Mouse (Mus musculus): ENCODE results near the gene Adcy1. TPM values are rescaled to one million over a fixed set of nuclear protein-coding genes. Genes with fewer than 3 reads are reported as not detected.
A peak's percentile ranks its signal among the peaks of the same experiment; 100 is the strongest.

The Adcy1 gene
- total and polyA plus RNA-seq, 2 experiments from 2014 or later: 14.9 to 182 TPM

- no peak for TF ChIP-seq CTCF (IDR thresholded peaks at IDR 0.05; ENCODE audit: low read depth)
- ATAC-seq (no peak), DNase-seq (ENCODE audit: low spot score) (no peak)
- Histone ChIP-seq H3K4me2 (ENCODE audit: low read depth, low read length) (no peak within 1 kb of the TSS), H3K9ac (replicated peaks; ENCODE audit: low read length) (no peak within 1 kb of the TSS), H3K9me3 (ENCODE audit: low read length) (no peaks in the 10 kb centered on the region), H3K4me1 (ENCODE audit: insufficient read depth, low read length) (no peaks in the 10 kb centered on the region), H3K36me3 (ENCODE audit: insufficient read depth, low read length) (no peaks in the 10 kb centered on the region), H3K27ac (no peak within 1 kb of the TSS), H3K4me3 (ENCODE audit: low read length) (no peak within 1 kb of the TSS), H3K27me3 (ENCODE audit: insufficient read depth, low read length) (no peaks in the 10 kb centered on the region)
- WGBS: 36% methylated on average over 12 of the region's 12 CpGs
Observed at GRCm38 (mm10) chr11:7197491-7197941, 134.2 kb downstream of the Adcy1 start, which contains the start of gene Igfbp1. Igfbp1 (plus strand) TSS chr11:7197782.

- Histone ChIP-seq H3K4me1 (ENCODE audit: insufficient read depth, low read length) (no peaks in the 10 kb centered on the region), H3K4me3 (ENCODE audit: low read length) (no peak overlapping the region), H3K27me3 (ENCODE audit: insufficient read depth, low read length) (no peaks in the 10 kb centered on the region), H3K9me3 (ENCODE audit: low read length) (no peaks in the 10 kb centered on the region), H3K9ac (replicated peaks; ENCODE audit: low read length) (no peak overlapping the region), H3K4me2 (ENCODE audit: low read depth, low read length) (no peak overlapping the region), H3K27ac (no peak overlapping the region), H3K36me3 (ENCODE audit: insufficient read depth, low read length) (no peaks in the 10 kb centered on the region)
- TF ChIP-seq CTCF (IDR thresholded peaks at IDR 0.05; ENCODE audit: low read depth): no peak
- DNase-seq (ENCODE audit: low spot score): no peak
- ATAC-seq: no peak
- WGBS: 92% methylated on average over 19 of the region's 19 CpGs
Observed at GRCm38 (mm10) chr11:7198006-7198405, 134.7 kb downstream of the Adcy1 start.

- no peaks in the 10 kb centered on the region for H3K27me3 ChIP-seq (ENCODE audit: insufficient read depth, low read length)
- no peak overlapping the region for H3K4me3 ChIP-seq (ENCODE audit: low read length)
- H3K27ac ChIP-seq: no peak overlapping the region
- no peak for ATAC-seq
- 85% methylated on average over 10 of the region's 10 CpGs for WGBS
- H3K9me3 ChIP-seq (ENCODE audit: low read length): no peaks in the 10 kb centered on the region
- no peaks in the 10 kb centered on the region for H3K4me1 ChIP-seq (ENCODE audit: insufficient read depth, low read length)
- no peaks in the 10 kb centered on the region for H3K36me3 ChIP-seq (ENCODE audit: insufficient read depth, low read length)
- no peak for TF ChIP-seq CTCF (IDR thresholded peaks at IDR 0.05; ENCODE audit: low read depth)
- H3K9ac ChIP-seq (replicated peaks; ENCODE audit: low read length): no peak overlapping the region
- no peak for DNase-seq (ENCODE audit: low spot score)
- no peak overlapping the region for H3K4me2 ChIP-seq (ENCODE audit: low read depth, low read length)
Observed at GRCm38 (mm10) chr11:7198481-7199256, 135.4 kb downstream of the Adcy1 start.

DNA sequence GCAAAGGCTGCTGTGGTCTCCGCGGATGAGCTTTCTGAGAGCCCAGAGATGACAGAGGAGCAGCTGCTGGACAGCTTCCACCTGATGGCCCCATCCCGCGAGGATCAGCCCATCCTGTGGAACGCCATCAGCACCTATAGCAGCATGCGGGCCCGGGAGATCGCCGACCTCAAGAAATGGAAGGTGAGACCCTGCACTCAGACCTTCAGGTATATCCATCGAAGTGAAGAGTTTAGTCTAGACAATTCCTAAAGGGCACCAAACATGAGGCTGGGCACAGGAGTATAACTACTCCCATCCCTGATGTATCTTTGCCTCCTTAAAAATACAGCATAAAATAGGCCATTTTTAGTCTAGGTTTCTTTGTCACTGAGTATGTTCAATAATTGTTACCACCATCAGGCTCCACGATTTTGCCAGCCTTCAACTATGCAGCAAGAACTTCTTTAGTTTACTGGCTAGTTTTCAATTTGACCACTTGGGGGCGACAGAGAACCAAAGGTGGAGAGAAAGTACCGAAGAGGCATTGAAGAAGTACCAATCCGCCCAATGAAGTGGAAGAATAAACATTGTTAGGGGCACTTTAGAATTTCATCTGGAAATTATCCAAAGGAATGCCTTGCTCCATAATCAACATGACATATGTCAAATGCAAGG is 136.6 kb downstream of the Adcy1 start:
- H3K36me3 ChIP-seq (ENCODE audit: insufficient read depth, low read length): no peaks in the 10 kb centered on the region
- WGBS: 56% methylated on average over 14 of the region's 14 CpGs
- H3K4me1 ChIP-seq (ENCODE audit: insufficient read depth, low read length): no peaks in the 10 kb centered on the region
- no peak overlapping the region for H3K4me2 ChIP-seq (ENCODE audit: low read depth, low read length)
- no peak overlapping the region for H3K9ac ChIP-seq (replicated peaks; ENCODE audit: low read length)
- peak; percentile 84 for TF ChIP-seq CTCF (IDR thresholded peaks at IDR 0.05; ENCODE audit: low read depth)
- no peak overlapping the region for H3K4me3 ChIP-seq (ENCODE audit: low read length)
- H3K9me3 ChIP-seq (ENCODE audit: low read length): no peaks in the 10 kb centered on the region
- no peaks in the 10 kb centered on the region for H3K27me3 ChIP-seq (ENCODE audit: insufficient read depth, low read length)
- ATAC-seq (no peak), DNase-seq (ENCODE audit: low spot score) (peak; percentile 83)
- no peak overlapping the region for H3K27ac ChIP-seq

DNA sequence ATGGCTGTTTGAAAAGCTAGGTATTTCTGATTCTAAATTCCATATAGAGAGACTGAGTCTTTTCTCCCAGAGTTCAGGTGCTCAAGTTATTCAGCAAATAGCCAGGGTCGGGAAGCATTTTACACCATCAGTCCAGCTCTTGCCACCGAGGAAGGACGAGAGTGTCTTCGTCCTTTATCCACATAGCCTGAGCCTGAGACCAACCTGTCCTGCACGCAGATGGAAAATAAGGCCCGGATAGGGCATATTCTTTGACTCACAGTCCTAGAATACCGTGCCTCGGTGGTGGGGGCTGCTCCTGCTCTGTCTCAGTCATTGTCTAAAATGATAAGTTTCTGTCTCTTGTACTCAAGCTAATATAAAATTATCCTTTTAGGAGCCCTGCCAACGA is 137.1 kb downstream of the Adcy1 start:
- 79% methylated on average over 9 of the region's 9 CpGs for WGBS
- Histone ChIP-seq H3K36me3 (ENCODE audit: insufficient read depth, low read length) (no peaks in the 10 kb centered on the region), H3K4me2 (ENCODE audit: low read depth, low read length) (no peak overlapping the region), H3K9me3 (ENCODE audit: low read length) (no peaks in the 10 kb centered on the region), H3K9ac (replicated peaks; ENCODE audit: low read length) (no peak overlapping the region), H3K27ac (no peak overlapping the region), H3K27me3 (ENCODE audit: insufficient read depth, low read length) (no peaks in the 10 kb centered on the region), H3K4me1 (ENCODE audit: insufficient read depth, low read length) (no peaks in the 10 kb centered on the region), H3K4me3 (ENCODE audit: low read length) (no peak overlapping the region)
- no peak for DNase-seq (ENCODE audit: low spot score)
- TF ChIP-seq CTCF (IDR thresholded peaks at IDR 0.05; ENCODE audit: low read depth): no peak
- ATAC-seq: no peak; the same call in 1 of the 2 replicates

DNA sequence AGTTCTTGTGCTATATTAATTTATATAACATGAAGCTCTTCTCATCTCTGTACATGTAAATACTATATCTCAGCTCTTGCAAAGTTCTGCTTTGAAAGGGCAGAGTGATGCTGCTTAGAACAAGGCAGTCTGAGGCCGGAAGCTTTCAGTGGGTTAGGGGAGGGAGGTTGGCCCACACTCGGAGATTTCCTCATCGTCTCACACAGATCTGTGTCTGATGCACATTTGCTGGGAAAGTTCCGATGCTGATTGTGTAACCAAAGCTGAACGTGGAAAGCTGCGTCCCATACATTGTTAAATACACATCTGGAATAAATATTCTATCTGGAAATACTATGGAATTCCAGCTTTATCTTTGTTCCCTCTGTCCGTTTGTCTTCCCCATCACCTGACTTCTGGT is 138.9 kb downstream of the Adcy1 start:
- no peaks in the 10 kb centered on the region for H3K36me3 ChIP-seq (ENCODE audit: insufficient read depth, low read length)
- H3K9me3 ChIP-seq (ENCODE audit: low read length): no peaks in the 10 kb centered on the region
- H3K27ac ChIP-seq: no peak overlapping the region
- no peak for ATAC-seq
- H3K9ac ChIP-seq (replicated peaks; ENCODE audit: low read length): no peak overlapping the region
- no peak overlapping the region for H3K4me2 ChIP-seq (ENCODE audit: low read depth, low read length)
- WGBS: 86% methylated on average over 7 of the region's 7 CpGs
- H3K27me3 ChIP-seq (ENCODE audit: insufficient read depth, low read length): no peaks in the 10 kb centered on the region
- no peak for DNase-seq (ENCODE audit: low spot score)
- no peak for TF ChIP-seq CTCF (IDR thresholded peaks at IDR 0.05; ENCODE audit: low read depth)
- no peak overlapping the region for H3K4me3 ChIP-seq (ENCODE audit: low read length)
- H3K4me1 ChIP-seq (ENCODE audit: insufficient read depth, low read length): no peaks in the 10 kb centered on the region

- no peak for TF ChIP-seq CTCF (IDR thresholded peaks at IDR 0.05; ENCODE audit: low read depth)
- Histone ChIP-seq H3K4me2 (ENCODE audit: low read depth, low read length) (no peak overlapping the region), H3K9me3 (ENCODE audit: low read length) (no peaks in the 10 kb centered on the region), H3K36me3 (ENCODE audit: insufficient read depth, low read length) (peaks cover 10% of the 10 kb centered on the region; the same call in 1 of the 2 replicates), H3K27me3 (ENCODE audit: insufficient read depth, low read length) (no peaks in the 10 kb centered on the region), H3K4me3 (ENCODE audit: low read length) (no peak overlapping the region), H3K4me1 (ENCODE audit: insufficient read depth, low read length) (no peaks in the 10 kb centered on the region), H3K27ac (no peak overlapping the region), H3K9ac (replicated peaks; ENCODE audit: low read length) (no peak overlapping the region)
- DNase-seq (ENCODE audit: low spot score): no peak
- ATAC-seq: no peak
- 88% methylated on average over 9 of the region's 9 CpGs for WGBS
Observed at GRCm38 (mm10) chr11:7203846-7204245, 140.6 kb downstream of the Adcy1 start.

Measured in hindbrain, postnatal 0 days (tissue).